Mouse (Mus musculus) natural killer cell, adult 2 months (primary cell): ENCODE results near the gene Rgl2.
A peak's percentile ranks its signal among the peaks of the same experiment; 100 is the strongest.

Source experiments
- DNase-seq, 2 experiments: peaks; one replicate each; pipeline ENCODE4 v3.0.0; 2022; ENCODE audit warnings: low spot score in 2 of 2

Gene Rgl2

DNA sequence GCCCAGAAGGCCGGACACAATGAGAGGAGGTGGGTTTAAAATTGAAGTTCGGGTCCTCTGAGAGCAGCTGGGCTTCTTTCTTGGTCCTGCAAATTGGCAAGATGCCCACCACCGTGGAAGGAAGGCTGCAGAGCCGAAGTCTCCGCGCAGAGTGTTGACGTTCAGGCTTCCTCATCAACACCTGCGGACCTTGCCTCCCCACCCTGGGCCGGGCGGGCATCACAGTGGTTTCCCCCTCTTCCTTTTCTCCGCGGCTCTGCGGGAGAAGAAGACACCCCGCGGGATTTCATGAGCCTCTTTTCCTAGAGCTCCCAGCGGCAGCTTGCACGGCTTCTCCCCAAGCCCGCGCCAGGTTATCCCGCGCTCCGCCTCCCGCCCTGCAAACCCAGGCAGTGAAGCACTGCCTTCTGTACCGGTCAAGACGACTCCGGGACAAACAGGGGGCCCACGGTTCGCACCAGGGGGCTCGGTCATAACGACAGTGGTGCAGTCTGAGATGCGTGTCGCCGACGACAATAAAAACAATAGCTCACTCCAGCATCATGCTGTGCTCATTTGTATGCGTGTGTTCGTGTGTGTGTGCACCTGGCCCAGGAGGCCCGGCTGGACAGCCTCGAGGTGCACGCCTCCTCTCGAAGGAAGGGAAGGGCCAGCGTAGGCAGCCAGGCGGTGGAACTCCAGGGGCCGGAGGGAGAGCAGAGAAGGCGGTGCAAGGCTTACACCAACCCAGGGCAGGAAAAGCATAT is 20.8 kb upstream of the Rgl2 start:
- DNase-seq, result no peak

DNA sequence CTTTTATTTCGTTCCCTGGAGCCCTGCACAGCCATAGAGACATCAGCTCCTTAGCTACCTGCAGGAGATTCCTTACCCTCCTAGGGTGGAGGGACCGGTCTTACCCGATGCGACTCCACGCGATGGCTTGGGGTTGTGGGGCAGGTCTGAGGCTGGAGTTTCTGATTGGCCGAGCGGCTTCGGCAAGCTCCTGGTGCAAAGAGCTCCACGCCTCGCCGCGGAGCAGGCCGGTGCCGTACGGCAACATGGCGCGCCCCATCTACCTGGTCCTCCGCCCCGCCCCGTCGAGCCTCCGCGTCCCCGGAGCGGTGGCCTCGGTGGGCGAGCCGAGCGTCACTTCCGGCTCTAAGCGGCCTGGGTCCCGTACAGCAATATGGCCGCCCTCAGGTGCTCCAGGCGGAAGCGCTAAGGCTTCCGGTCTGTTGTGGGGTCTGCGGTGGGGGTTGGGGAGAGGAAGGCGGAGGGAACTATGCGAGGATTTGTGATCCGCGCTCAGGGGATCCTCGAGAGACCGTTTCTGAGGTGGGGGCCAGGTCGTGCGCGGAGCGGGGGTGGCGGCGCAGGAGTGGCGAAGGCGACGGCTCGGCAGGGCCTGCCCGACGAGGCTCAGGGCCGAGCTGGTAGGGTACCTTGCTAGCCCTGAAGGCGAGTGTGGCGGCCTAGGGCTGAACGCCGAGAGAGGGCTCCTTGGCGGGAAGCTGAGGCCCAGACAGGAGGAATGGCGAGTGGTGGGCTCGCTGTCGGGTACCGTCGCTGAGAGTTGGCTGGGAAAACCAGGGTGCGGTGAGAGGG is 20.1 kb upstream of the Rgl2 start, which contains the start of gene Daxx:
TSS of gene Daxx (plus strand) at position 338 of the 792 bp plus-strand sequence.
- DNase-seq, result peak; percentile 96 to 97

DNA sequence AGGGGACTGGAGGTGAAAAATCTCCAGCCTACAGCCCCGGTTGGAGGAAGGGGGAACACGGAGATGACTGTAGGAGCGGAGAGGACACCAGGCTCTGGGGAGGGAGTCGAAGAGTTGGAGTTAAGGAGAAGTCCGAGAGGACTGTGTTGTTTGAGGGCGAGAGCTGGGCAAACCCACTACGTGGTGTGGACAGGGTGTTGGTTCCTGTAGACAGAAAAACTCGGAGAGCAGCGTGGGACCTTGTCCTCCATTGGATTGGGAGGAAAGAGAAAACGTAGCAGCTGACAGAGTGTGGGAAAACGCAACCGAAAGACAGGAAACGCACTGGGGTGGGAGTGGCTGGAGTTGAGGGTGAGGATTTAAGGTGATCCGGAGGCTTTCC is 19.5 kb upstream of the Rgl2 start:
- peak in 1 of 2 experiments; percentile 31 for DNase-seq

DNA sequence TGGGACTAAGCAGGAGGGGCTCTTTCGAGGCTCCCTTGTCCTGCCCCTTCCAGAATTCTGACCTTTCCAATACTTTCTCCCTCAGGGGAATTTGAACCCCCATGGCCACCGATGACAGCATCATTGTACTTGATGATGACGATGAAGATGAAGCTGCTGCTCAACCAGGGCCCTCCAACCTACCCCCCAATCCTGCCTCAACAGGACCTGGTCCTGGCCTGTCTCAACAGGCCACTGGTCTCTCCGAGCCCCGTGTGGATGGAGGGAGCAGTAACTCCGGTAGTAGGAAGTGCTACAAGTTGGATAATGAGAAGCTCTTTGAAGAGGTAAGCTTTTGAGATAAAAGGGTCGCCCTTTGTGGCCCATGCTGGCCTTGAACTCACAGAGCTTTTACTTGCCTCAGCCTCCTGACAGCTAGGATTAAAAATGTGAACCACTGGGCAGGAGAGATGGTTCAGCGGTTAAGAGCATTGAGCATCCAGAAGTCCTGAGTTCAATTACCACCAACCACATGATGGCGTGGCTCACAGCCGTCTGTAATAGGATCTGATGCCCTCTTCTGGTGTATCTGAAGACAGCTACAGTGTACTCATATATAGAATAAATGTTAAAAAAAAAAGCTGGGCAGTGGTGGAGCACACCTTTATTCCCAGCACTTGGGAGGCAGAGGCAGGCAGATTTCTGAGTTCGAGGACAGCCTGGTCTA is 18.8 kb upstream of the Rgl2 start:
- no peak for DNase-seq

DNA sequence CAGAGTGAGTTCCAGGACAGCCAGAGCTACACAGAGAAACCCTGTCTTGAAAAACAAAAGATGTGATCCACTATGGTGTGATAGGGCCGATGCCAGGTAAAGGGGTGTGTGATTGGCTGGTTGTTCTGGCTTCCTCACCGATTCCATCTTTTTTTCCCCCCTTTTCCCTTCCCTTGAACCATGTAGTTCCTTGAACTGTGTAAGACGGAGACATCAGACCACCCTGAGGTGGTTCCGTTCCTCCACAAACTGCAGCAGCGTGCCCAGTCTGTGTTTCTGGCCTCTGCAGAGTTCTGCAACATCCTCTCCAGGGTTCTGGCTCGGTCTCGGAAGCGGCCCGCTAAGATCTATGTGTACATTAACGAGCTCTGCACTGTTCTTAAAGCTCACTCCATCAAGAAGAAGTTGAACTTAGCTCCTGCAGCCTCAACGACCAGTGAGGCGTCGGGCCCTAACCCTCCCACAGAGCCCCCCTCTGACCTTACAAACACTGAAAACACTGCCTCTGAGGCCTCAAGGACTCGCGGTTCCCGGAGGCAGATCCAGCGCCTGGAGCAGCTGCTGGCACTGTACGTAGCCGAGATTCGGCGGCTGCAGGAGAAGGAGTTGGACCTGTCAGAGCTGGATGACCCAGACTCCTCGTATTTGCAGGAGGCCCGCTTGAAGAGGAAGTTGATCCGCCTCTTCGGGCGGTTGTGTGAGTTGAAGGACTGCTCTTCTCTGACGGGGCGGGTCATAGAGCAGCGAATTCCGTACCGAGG is 18.1 kb upstream of the Rgl2 start:
- no peak for DNase-seq

DNA sequence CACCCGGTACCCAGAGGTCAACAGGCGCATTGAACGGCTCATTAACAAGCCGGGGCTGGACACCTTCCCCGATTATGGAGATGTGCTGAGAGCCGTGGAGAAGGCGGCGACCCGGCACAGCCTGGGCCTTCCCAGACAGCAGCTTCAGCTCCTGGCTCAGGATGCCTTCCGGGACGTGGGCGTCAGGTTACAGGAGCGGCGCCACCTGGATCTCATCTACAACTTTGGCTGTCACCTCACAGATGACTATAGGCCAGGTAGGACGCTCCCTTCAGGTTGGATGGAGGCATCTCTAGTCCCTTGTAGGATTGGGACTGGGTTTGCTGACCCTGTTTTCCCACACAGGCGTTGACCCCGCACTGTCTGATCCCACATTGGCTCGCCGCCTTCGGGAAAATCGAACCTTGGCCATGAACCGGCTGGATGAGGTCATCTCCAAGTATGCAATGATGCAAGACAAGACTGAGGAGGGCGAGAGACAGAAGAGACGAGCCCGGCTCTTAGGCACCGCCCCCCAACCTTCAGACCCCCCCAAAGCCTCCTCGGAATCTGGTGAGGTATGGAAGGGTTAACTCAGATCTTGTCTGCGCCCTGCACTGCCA is 17.4 kb upstream of the Rgl2 start:
- DNase-seq, result no peak

DNA sequence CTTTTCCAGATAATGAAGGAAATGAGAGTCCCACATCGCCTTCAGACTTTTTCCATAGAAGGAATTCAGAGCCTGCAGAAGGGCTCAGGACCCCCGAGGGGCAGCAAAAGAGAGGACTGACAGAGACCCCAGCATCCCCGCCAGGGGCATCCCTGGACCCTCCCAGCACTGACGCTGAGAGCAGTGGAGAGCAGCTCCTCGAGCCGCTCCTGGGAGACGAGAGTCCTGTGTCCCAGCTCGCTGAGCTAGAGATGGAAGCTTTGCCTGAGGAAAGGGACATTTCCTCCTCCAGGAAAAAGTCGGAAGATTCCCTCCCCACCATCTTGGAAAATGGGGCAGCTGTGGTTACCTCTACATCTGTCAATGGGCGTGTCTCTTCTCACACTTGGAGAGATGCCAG is 16.1 kb upstream of the Rgl2 start:
- DNase-seq, result no peak

DNA sequence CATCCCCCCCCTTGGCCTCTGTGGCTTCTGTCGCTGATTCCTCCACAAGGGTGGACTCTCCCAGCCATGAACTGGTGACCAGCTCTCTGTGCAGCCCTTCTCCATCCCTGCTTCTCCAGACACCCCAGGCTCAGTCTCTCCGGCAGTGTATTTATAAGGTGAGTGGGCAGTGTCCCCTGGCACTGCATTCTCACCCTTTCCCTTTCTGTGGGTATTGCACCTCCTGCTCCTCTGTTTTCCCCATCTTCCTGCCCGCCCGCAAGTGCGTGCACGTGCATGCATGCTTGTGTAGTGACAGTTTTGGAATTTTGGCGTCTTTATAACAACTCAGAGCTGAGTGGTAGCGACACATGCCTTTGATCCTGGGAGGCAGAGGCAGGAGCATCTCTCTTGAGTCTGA is 15.4 kb upstream of the Rgl2 start:
- no peak for DNase-seq

DNA sequence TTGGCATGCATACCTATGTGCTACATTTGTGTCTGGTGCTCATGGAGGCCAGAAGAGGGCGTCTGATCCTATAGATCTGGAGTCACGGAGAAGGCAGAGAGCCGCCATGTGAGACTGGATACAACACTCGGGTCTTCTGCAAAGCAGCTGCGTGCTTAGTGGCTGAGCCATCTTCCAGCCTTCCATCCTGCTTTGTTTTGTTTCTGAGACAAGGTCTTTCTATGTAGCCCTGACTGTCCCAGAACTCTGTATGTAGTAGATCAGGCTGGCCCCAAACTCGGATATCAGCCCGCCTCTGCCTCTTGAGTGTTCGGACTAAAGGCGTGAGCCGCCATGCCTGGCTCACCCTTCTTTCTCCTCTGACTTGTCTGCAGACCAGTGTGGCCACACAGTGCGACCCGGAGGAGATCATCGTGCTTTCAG is 14.4 kb upstream of the Rgl2 start:
- no peak for DNase-seq

DNA sequence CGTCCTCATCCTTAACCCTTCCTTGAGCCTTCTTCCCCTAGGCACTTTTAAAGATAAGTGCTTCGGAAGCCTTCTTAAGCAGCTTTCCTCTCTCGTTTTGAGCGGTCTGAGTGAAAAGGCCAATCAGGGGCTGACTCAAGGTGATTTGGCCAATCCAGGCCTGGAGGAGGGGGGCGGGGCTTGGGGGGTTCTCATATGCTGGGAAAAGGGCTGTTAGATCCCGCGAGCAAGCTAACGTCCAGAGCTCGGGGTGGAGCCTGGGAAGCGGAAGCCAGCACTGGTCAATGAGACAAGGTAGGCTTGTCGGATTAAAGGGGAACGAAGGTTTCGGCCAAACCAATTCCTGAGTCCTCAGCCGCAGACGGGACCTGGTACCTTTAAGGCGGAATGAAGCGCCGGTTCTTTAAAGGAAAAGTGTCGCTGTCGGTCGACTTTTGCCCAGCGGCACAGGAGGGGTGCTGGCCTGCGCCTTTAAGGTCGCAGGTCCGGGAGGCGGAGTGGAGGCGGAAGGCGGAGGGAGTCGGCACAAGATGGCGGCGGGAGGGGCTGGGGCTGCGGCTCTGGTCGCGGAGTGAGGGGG is 13.6 kb upstream of the Rgl2 start, which contains the start of the genes Tapbp and Zbtb22:
TSS of gene Tapbp (plus strand) at position 229 of the 580 bp plus-strand sequence.
TSS of gene Zbtb22 (plus strand) at position 234 of the 580 bp plus-strand sequence.
- peak; percentile 91 to 93 for DNase-seq

DNA sequence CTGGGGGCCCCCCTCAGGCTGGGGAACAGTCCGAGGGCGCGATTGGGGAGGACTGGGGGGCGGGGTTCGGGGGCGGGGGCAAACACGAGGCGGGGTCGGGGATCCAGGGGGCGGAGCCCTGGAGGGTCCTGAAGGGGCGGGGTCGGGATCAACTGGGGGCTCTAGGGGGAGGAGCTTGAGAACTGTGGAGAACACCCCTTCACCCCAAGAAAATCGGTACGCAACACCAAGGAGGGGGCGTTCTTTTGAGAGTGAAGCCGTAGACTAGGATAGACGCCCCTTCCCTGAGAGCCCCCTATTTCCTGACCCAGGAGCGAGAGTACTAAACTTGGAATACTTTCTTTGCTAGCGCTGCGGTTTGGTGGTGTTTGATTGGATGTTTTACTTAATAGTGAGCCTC is 13.0 kb upstream of the Rgl2 start:
- DNase-seq, result no peak

DNA sequence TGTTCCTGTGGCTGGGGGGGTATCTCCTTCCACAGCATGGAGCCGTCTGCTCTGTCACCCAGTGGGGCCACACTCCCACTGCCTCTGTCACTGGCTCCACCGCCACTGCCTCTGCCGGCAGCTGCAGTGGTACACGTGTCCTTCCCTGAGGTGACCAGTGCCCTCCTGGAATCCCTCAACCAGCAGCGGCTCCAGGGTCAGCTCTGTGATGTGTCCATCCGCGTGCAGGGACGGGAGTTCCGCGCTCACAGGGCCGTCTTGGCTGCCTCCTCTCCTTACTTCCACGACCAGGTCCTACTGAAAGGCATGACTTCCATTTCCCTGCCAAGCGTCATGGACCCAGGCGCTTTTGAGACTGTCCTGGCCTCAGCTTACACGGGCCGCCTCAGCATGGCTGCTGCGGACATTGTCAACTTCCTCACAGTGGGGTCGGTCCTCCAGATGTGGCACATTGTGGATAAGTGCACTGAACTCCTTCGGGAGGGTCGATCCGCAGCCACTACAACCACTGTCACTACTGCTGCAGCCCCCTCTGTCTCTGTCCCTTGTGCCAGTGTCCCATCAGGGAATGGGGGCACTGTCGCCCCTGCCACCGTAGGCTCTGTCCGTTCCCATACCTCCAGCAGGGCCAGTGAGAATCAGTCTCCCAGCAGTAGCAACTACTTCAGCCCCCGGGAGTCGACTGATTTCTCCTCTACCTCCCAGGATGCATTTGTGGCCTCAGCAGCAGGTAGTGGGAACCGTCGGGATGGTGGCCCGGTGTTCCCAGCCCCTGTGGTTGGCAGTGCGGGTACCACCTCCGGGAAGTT is 12.3 kb upstream of the Rgl2 start:
- no peak for DNase-seq

DNA sequence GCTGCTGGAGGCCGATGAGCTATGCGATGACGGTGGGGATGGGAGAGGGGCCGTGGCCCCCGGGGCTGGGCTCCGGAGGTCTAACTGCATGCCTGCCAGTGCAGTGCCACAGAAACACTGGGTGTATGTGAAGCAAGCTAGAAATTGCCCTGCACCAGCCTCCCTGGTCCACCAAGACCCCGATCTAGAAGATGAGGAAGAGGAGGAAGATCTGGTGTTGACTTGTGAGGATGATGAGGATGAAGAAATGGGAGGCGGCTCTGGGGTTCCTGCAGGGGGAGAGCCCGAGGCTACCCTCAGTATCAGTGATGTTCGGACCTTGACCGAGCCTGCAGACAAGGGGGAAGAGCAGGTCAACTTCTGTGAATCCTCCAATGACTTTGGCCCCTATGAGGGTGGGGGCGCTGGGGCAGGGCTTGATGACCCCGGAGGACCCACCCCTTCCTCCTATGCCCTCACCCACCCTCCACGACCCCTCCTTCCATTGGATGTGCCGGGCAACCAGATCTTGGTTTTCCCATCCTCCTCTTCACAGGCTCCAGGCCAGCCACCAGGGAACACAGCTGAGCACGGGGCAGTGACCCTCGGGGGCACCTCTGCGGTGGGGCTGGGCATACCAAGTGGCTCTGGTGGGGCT is 11.6 kb upstream of the Rgl2 start:
- DNase-seq, result no peak

DNA sequence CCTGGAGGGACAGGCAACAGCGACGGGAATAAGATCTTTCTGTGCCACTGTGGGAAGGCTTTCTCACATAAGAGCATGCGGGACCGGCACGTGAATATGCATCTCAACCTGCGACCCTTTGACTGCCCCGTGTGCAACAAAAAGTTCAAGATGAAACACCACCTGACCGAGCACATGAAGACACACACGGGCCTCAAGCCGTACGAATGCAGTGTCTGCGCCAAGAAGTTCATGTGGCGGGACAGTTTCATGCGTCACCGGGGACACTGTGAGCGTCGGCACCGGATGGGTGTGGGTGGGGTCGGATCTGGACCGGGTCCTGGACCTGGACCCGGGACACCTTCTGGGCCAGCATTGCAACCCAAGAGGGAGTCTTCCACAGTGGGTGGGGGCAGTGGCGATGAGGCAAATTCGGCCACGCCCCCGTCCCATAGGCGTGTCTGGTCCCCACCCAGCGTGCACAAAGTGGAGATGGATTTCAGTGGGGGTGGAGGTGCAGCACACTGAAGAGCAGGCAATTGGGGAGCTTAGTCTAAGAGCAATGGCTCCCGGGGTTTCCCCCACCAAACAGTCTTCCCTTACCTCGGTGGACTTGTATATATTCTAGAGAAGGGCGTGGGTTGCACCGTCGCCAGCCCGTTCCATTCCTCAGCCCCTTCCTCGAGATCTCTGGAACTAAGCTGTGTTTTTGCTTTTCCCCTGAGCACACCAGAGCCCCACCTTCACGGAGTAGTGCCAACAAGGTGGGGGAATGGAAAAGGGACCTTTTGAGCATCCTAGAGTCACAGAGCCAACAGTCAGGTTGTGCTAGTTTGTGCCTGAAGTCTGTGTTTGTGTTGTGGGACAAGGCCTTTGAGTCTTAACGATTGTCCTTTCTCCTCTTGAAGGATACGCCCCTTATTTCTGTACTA is 10.8 kb upstream of the Rgl2 start:
- no peak for DNase-seq

DNA sequence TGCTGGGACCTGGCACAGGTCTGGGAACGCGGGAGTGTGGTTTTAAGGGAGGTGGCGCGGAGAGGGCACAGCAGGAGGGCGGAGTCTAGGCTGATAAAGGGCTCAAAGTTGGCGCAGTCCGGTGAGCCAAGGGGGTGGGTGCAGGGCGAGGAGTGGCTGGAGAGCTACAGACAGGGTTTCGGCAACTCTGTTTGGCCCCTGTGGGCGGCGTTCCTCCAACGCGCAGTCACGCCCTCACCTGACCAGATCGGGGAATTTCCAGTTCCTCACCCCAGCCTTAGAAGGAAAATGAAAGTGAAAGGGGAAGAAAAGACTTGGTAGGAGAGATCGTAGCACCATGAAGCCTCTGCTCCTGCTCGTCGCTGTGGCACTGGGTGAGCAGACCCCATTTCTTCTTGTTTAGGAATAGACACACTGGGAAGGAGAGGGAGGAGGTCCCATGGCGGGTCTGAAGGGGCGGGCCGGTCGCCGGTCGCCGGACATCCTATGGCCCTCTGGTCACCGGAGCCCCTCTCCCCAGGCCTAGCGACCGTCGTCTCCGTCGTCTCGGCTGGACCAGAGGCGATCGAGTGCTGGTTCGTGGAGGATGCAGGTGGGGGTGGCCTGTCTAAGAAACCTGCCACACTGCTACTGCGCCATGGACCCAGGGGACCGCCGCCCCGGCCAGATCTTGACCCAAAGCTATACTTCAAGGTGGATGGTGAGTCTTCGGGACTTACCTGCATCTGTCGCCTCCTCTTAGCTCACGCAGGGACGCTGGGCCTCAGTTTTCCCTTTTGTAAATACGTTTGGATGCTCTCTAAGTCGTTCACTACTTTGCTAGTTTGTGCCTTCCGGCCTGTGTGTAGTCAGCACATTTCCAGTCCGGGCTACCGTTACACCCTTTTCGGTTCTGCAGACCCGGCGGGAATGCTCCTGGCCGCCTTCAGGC is 9.7 kb upstream of the Rgl2 start:
- DNase-seq, result peak; percentile 94 to 95

DNA sequence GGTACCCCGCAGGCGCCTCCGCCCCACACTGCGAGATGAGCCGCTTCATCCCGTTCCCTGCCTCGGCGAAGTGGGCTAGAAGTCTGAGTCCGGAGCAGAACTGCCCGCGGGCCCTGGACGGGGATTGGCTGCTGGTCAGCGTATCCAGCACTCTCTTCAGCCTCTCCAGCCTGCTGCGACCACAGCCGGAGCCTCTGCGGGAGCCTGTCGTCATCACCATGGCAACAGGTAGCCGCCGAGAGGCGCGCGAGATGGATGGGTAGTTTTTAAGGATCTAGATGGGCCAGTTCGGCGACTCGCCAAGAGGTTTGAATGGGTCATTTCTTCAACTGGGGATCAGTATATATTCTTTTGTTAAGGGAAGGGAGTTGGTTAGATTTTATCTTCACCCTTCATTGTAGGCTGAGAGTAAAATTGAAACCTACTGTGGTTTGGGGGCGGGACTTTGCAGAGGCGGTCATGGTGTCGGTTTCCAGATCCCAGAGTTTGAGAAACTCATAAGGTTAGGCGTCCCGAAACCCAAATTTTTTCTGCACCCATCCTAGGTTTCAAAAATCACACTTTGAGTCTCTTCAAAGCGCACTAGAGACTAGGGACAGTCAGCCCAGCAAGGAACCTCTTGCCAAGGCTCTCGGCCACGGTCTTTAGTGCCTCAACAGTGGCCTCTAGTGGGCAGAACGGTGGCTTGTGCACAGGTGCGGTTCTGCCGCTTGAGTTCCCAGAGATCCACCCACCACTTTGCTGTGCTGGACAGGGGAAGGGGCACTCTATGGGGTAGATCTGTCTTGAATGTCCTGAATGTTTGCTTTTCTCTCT is 8.9 kb upstream of the Rgl2 start:
- peak; percentile 82 to 86 for DNase-seq
